Mouse (Mus musculus): Measurements from ENCODE around the gene Gpr179.

Gene Gpr179

DNA sequence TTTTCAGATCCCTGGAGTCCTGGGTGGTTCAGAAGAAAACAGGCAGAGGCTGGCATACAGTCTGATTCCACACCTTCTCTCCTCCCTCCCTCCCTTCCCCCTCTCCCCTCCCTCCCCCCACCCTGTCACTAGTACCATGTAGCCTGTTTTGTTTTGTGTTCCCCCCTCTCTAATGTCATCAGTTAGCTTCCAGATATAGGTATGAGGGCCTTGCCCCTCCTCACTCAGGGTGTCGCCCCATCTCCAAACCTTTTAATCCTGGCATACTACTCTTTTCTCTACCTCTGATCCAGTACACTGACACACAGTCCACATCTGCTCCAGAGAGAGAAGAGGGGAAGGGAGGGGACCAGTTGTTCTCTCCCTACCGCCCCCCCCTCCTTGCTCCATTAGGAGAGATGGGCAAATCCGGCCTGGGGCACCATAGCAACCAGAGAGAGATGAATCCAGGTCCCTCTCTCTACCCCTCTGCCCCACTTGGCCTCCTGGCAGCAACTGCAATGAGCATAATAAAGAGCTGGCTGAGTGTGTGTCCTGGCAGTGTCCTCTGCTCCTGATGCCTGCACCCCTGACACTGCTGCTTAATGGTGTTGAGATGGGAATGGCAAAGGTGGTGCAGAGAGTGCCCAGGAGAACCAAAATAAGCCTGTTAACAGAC, at the start of gene Gpr179:
Gene Gpr179 (minus strand): TSS at position 51 of the 658 bp plus-strand sequence.
- in situ Hi-C loops (cut with MboI, MseI), result loop anchor here (5.0 kb wide), 1 partner anchor 45 kb away; no protein-coding TSS in a partner anchor

DNA sequence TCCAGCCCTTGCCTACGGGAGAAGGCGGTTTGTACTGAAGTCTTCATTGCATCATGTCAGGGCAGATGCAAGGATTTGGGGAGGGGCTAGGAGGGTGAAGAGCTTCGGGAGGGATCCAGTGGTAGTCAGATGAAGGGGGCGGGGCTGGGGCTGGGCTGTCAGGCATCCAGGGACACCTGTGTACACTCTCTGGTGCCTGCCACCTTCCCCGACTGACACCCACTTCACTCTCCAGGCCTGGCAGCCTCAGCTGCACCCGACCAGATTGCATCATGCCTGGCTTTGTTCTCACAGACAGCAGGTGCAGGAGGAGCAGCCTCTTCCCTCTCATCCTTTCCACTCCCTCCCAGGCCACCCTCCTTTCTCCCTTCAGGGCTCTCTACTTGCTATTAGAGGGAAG, 49.2 kb upstream of the Gpr179 start:
- in situ Hi-C loops (cut with MboI, MseI), result no loop called here

DNA sequence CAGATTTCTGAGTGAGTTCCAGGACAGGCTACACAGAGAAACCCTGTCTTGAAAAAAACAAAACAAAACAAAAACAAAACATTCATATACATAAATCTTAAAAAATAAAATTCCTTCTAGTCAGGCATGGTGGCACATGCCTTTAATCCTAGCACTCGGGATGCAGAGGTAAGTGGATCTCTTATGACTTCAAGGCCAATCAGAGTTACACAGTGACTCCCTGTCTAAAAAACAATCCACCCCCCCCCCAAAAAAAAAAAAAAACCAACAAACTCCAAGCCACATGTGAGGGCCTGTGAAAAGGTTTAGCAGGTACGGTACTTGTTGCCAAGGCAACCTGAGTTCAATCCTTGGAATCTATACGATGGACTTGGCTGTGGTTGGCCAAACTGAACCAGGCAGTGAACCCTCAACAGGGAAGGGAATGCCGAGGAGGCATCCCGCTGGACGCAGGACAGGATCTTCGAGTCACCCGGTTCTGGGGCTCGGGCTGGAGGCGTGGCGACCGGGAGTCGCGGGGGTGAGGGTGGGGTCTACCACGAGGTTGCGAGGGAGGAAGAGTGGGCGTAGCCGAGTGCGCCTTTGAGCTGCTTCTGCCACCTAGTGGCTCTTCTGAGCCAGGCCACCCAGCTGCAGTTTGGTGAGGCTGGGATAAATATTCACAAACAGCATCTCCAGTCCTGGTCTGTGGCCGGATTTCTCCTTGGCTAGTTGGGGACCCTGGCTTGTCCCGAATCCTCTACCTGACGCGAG, 48.3 kb upstream of the Gpr179 start:
- in situ Hi-C loops (cut with MboI, MseI), result loop anchor here (5.0 to 25.0 kb wide), 2 partner anchors 48 to 1238 kb away; partner anchors contain the start of gene Gpr179

DNA sequence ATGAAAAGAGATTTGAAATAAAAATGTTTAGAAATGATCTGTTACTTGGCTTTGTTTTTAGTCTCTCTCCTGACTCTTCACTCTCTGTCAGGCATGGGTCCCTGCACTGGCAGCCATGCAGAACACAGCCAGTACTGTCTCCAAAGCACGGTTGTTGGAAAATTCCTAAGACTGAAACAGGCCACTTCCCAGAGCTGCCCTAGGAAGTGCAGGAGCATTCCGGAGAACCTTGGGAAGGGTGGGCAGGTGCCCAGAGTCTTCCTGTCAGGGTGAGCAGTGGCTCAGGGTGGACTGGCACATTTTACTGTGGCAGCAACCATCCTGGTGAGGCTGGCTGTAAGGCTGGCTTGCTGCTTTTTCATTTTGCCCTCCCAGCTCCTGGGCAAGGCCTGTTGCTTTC, 46.6 kb upstream of the Gpr179 start:
- in situ Hi-C loops (cut with MboI, MseI), result loop anchor here (5.0 to 25.0 kb wide), 2 partner anchors 46 to 1236 kb away; partner anchors contain the start of gene Gpr179

DNA sequence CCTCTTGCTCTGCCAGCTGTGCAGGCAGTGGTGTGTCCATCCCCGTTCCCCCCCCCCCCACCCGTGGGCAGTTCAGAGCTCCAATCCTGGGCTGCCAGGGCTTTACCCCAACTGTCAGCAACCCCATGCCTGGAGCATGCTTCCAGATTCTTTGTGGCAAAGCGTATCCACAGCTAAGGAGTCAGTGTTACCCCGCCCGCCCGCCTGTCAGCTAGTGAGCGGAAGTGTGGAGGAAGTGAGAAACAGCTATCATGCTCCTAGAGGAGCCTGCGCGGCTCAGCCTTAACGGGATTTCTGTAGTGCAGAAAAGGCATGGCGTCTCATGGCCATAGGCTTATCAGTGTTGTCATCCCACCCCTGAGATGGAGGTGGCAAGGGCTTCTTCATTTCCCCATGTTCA, 42.3 kb upstream of the Gpr179 start:
- in situ Hi-C loops (cut with MboI, MseI), result loop anchor here (25.0 kb wide), 1 partner anchor 1232 kb away; no protein-coding TSS in a partner anchor

DNA sequence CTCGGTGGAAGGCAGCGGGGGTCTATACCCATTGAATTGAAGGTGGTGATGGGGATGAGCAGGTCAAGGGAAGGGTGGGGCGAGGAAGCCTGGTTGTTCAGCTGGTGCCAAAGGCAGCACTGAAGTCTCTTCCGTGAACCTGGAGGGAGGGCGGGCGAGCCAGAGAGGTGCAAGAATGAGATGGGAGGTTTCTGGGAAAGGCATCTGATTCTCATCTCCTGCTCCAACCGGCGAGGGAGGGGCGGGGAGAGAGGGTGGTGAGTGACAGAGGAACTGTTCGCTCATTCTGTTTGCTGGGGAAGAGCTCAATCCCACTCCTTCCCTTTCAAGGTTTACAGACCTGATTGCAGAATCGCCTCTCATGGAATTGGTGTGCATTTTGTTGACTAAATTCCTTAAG, 41.8 kb upstream of the Gpr179 start:
- in situ Hi-C loops (cut with MboI, MseI), result loop anchor here (25.0 kb wide), 1 partner anchor 1231 kb away; no protein-coding TSS in a partner anchor

DNA sequence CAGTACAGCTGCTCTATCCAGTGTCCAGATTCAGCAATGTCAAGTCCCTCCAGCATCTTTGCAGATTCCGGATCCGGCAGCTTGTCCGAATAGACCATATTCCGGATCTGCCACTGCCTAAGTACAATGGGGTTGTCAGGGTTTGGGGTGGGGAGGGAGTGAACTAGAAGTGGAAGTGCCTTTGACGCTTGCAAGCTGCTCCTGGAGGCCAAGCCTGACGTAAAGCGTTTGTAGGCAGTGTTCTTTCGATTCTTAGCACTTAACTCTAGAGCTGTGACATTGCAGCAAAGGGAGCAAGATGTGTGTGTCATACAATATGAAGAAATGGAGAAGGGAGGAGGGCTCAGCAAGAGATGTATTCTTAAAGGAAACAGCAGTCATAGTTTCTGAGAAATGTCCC, 37.2 kb upstream of the Gpr179 start:
- in situ Hi-C loops (cut with MboI, MseI), result loop anchor here (25.0 kb wide), 1 partner anchor 1227 kb away; no protein-coding TSS in a partner anchor

DNA sequence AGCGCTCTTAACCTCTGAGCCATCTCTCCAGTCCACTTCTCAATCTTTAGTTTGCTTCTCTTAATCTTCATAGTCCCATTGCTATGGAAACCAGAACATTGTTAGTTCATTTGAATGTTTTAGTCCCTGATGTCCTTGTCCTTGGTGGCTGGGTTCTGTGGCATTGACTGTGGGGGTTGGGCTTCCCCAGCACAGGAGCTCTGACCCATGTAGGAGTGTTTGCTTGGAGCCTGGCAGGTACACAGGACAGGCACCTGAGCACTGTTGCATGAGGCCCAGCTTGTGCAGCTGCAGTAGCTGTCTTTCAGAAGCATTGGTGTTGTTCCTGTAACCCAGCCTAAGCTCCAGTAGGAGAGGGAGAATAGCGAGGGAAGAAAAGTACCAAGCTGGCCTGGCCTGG, 35.9 kb upstream of the Gpr179 start:
- in situ Hi-C loops (cut with MboI, MseI), result loop anchor here (25.0 kb wide), 1 partner anchor 1226 kb away; no protein-coding TSS in a partner anchor

DNA sequence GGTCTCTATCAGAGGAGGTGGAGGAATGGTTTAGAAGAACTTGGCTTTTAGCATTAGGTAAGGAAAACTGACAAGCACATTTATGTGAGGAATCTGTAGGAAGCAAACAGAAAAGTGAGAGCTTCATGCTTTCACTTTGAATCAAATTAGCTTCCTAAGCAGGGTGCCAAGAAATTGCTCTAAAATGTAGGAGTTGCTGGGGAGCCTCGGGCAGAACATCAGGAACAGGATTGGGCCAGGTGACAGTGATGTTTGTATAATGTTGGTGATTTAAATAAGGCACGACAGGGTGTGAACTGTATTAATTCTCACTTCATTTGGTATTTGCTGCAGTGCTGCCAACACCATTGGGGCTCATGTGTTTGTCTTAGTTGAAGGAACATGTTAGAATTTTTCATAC, 31.9 kb upstream of the Gpr179 start:
- in situ Hi-C loops (cut with MboI, MseI), result loop anchor here (25.0 kb wide), 1 partner anchor 1221 kb away; no protein-coding TSS in a partner anchor

DNA sequence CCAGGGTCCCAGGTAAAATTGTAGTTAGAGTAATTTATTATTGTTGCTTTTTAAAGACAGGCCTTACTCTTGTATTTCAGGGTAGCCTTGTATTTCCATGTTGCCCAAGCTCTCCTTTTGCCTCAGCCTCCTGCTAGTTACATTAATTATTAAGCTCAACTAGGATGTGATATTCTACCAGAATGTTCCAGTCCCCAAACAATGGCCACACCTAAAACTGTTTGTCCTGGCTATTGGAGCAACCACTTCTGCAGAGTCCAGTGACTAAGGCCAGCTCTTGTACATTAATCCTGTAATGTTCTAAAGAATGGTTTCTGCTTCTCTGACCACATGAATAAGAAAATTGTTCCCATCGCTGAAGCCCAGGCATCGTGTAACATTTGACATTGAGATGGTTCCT, 31.1 kb upstream of the Gpr179 start:
- in situ Hi-C loops (cut with MboI, MseI), result loop anchor here (25.0 kb wide), 1 partner anchor 1221 kb away; no protein-coding TSS in a partner anchor

DNA sequence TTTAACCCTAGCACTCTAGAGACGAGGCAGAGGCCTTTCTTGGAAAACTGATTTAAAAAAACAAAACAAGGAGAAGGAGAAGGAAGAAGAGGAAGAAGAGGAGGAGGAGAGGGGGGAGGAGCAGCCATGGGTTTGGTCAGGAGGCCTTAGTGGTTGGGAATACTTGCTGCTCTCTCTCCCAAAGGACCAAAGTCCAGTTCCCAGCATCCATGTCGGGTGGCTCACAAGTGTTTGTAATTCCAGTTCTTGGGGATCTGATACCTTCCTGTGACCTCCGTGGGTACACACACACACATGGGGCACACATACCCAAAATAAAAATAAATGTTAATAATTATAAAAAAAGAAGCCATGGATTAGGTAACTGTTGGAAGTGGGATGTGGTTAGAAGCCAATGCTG, 28.2 kb upstream of the Gpr179 start:
- in situ Hi-C loops (cut with MboI, MseI), result loop anchor here (25.0 kb wide), 1 partner anchor 1218 kb away; no protein-coding TSS in a partner anchor

DNA sequence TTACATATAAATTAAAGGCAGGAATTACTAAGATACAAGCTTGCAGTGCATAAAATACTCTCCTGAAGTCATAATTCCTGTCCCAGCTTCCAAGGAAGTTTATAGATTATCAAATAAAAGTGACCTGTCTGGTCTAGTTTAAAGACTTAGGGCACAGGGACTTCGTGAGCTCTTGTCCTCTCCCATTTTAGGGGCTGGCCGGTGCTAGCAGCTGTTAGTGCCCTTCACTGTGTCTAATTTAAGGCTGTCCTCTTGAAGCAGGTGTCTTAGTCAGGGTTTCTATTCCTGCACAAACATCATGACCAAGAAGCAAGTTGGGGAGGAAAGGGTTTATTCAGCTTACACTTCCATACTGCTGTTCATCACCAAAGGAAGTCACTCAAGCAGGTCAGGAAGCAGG, 21.5 kb upstream of the Gpr179 start:
- in situ Hi-C loops (cut with MboI, MseI), result no loop called here

DNA sequence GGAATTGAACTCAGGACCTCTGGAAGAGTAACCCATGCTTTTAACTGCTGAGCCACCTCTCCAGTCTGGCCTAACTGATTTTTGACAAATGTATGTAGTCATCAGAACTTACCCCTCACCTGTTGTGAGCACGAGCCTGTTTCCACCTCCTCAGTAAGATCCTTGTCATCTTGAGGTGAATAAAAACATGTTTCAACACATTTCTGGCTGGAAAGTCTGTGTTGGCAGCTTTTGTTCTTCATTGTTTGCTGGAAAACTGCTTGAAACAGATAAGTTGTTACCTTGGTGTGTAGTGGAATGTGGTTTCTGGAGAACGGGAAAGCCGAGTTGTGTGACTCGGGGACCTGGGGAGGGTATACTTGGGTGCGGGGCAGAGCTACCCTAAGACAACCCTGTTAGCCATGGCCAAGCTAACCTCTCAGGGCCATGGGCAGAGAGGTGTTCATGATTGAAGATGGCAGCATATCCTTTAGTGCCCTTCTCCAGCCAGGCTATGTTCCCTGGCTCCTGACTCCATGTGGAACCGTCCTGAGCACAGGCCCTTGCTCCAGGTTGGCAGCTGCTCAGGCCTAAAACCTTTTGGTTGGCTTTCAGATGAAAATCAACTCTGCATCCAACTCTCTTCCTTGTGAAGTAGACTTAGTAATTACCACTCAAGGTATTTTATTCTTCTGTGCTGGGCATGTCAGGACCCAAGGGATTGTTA, 20.4 kb upstream of the Gpr179 start:
- in situ Hi-C loops (cut with MboI, MseI), result no loop called here

DNA sequence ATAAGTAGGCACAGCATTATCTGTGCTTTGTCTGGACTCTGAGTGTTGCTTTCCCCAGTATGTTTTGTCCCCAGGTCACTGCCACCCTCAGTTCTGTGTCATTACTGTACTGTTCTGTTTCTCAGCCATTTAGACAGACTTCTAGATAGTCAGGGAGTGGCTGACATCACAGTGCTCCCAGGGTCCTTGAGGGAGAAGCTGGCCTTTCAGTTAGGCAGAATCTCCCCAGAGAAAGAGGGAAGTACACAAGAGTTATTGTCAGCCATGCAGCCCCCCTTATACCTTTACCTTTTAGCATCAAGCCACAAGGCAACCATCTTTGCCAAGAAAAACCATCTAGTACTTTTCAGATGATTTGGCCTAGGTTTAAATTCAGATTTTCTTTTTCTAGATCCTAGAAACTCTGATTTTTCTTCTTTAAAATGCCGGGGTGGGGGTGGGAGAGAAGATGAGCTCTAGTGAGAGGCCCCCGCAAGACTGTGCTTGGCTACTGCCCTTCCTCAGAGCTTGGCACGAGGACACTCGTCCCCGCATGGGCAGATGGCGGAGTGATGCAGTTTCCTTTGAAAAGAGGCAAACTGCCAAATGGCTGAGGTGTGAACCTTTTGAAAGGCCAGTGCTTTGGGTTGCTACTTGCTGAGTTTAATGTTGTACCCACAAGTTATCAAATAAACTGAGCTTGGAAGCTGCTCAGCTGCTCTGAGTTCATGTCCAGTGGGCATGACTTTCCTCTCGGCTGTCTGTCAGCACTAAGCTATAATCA, 18.6 kb upstream of the Gpr179 start:
- in situ Hi-C loops (cut with MboI, MseI), result no loop called here

DNA sequence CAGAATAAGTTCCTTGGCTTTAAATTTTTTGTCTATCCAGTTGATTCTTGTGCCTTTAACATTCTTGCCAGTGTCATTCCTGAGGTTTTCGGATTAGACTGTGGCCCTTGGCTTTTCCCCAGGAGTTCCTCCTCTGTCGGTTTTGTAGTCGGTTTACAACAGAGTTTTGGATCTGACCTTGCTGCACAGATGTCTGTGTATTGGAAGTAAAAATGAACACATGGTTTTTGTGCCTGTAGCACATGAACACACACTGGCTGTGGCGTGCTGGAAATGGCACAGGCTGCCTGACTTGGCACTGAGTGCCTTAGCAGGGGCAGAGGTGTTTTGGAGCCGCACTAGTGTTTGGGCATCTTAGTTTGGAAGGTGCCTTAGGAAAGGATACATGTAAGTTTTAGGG, 16.6 kb upstream of the Gpr179 start:
- in situ Hi-C loops (cut with MboI, MseI), result no loop called here

DNA sequence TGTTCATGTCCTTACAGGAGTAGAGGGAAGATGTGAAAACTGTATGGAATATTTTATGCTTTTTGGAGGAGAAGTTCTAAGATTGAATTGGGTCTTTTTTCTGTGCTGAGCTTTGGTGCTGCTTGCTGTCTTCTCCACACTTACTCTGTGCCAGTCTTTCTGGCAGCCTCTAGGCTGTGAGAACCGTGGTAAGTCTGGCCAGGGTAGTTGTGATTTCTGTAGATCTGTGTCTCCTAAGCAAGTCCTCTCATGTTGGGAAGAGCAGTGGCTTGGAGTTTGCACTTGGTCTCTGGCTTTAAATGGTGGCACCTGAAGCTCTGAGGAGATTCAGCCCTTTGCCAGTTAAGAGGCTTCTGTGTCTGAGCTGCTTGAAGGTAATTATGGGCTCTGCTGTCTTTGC, 13.7 kb upstream of the Gpr179 start:
- in situ Hi-C loops (cut with MboI, MseI), result no loop called here

DNA sequence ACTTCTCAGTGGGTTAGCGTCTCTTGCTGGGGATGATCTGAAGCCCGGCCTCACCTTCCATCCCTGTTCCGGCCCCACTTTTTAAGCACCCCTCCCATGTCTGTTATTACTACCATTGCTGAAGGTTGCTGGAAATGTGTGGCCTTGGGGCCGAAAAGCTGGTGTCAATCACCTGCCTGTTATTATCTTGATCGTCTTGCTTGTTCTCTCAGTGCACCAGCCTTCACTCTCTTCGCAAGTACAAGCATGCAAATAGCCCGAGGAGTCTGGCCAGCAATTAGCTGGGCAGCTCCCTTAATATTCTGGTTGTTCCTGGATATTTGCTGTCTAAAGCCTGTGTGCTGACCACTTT, 11.7 kb upstream of the Gpr179 start:
- in situ Hi-C loops (cut with MboI, MseI), result loop anchor here (5.0 kb wide), 1 partner anchor 64 kb away; no protein-coding TSS in a partner anchor

DNA sequence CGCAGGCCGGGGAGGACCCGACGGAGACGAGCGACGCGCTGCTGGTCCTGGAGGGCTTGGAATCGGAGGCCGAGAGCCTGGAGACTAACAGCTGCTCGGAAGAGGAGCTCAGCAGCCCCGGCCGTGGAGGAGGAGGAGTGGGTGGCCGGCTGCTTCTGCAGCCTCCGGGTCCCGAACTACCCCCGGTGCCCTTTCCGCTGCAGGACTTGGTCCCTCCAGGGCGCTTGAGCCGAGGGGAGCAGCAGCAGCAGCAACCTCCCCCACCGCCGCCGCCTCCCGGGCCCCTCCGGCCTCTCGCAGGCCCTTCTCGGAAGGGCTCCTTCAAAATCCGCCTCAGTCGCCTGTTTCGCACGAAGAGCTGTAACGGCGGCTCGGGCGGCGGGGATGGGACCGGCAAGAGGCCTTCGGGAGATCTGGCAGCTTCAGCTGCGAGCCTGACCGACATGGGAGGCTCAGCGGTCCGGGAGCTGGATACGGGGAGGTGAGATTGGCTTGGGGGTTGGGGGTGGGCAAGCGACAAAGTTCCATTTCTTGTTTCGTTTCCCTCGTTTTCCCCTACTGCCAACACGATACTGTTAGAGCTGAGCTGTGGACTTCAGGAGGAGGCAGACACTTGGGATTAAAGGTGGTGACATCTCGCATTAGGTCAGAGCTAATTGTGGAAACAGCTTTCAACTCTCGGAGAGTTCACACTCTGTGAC, 11.2 kb upstream of the Gpr179 start:
- in situ Hi-C loops (cut with MboI, MseI), result loop anchor here (5.0 kb wide), 1 partner anchor 64 kb away; no protein-coding TSS in a partner anchor

DNA sequence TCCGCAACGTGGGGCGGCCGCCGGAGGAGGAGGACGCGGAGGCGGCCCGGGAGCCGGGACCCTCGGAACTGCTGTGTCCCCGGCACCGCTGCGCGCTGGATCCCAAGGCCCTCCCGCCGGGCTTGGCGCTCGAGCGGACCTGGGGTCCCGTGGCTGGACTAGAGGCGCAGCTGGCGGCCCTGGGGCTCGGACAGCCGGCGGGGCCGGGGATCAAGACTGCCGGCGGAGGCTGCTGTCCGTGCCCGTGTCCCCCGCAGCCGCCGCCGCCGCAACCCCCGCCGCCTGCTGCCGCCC, 10.7 kb upstream of the Gpr179 start:
- in situ Hi-C loops (cut with MboI, MseI), result loop anchor here (5.0 kb wide), 1 partner anchor 65 kb away; no protein-coding TSS in a partner anchor

DNA sequence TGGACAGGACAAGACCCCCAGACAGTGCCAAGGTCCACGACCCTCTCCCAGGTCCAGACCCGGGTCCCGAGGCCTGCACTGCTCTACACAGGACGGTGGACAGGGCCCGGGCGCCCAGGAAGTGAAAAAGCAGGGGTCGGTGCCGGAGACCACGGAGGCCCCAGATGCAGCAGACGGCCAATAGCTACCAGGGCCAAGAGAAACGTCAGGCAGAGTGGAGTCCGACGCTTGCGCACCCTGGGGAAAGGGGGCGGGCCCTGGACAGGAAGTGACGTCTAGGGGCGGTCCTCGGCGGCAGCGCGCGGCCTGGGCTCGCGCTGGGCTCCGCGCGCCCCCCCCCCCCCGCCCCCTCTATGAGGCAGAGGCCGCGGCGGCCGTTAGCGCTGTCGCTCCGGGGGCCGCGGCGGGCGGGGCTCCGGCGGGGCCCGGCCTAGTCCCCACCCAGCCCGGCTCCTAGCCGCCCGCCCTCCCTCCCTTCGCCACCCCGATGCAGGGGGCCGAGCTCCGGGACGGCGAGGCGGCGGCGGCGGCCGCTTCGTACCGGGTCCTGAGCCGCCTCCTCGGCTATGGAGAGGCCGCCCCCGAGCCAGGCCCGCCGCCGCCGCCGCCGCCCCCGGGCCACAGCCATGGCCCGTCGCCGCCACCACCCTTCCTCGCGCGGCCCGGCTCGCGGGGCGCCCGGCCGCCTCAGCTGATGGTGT, 10.2 kb upstream of the Gpr179 start, which contains the start of gene Socs7:
Gene Socs7 (plus strand): TSS at position 604 of the 701 bp plus-strand sequence.
- in situ Hi-C loops (cut with MboI, MseI), result loop anchor here (5.0 kb wide), 1 partner anchor 65 kb away; no protein-coding TSS in a partner anchor

Measured in regulatory T cell (primary cell).